Mouse (Mus musculus) small intestine, adult 2 months (tissue): Measurements from ENCODE around the gene Tnk1. TPM values are rescaled to one million over a fixed set of nuclear protein-coding genes. Genes with fewer than 3 reads are reported as not detected.
"Not testable (repeated sequence)": the region's sequence is repeated elsewhere in the genome, so short reads cannot be mapped to it uniquely, and the experiment has no call there.

Experiments
- H3K27ac ChIP-seq: fragments of 200-500 bp; 2 replicates; pipeline ENCODE4 v1.5.1; 2012; ENCODE audit warnings: low read depth, low read length, control low read depth, inconsistent platforms; ENCODE audit not compliant: insufficient read depth
- H3K27me3 ChIP-seq: fragments of 200-500 bp; 2 replicates; pipeline ENCODE4 v1.6.1; 2012; ENCODE audit warnings: mild to moderate bottlenecking, moderate library complexity, low read length, inconsistent platforms; ENCODE audit not compliant: control insufficient read depth, insufficient read depth
- H3K36me3 ChIP-seq: fragments of 200-500 bp; 2 replicates; pipeline ENCODE4 v1.6.1; 2012; ENCODE audit warnings: mild to moderate bottlenecking, low read length, control low read depth, inconsistent platforms; ENCODE audit not compliant: control insufficient read depth, insufficient read depth
- H3K4me1 ChIP-seq: fragments of 200-500 bp; 2 replicates; pipeline ENCODE4 v1.6.1; 2012; ENCODE audit warnings: low read length, inconsistent platforms, mixed read lengths; ENCODE audit not compliant: control insufficient read depth, insufficient read depth, insufficient read length
- H3K4me3 ChIP-seq: fragments of 200-500 bp; 2 replicates; pipeline ENCODE4 v1.5.1; 2012; ENCODE audit warnings: low read depth, mild to moderate bottlenecking, control low read depth, inconsistent platforms, low read length, moderate library complexity
- CTCF ChIP-seq: fragments of 200-500 bp; IDR thresholded peaks from 2 replicates; pipeline ENCODE4 v1.5.1; 2012; ENCODE audit warnings: low read depth, mild to moderate bottlenecking, control low read depth, inconsistent platforms, low read length, moderate library complexity, mixed read lengths; ENCODE audit not compliant: insufficient replicate concordance, insufficient read length; ENCODE audit errors: extremely low read depth
- POLR2A ChIP-seq: fragments of 200-500 bp; IDR thresholded peaks from 2 replicates; pipeline ENCODE4 v1.6.1; 2012; ENCODE audit warnings: low read depth, mild to moderate bottlenecking, control low read depth, inconsistent platforms, low read length, moderate library complexity
- WGBS: fragments of 180-500 bp; shearing (Covaris S2); methylation state at CpG from one replicate; pipeline ENCODE4 v1.1.7; 2018; 5-methylcytosine and 5-hydroxymethylcytosine counted together
- polyA plus RNA-seq: library from polyadenylated mRNA; depleted of rRNA; stranded (reverse); fragments of >200 nt; gene quantifications from 2 replicates; pipeline ENCODE4 v1.2.3, GENCODE M21; 2012

The Tnk1 gene
- polyA plus RNA-seq, 1 experiment: 46.3 TPM

DNA sequence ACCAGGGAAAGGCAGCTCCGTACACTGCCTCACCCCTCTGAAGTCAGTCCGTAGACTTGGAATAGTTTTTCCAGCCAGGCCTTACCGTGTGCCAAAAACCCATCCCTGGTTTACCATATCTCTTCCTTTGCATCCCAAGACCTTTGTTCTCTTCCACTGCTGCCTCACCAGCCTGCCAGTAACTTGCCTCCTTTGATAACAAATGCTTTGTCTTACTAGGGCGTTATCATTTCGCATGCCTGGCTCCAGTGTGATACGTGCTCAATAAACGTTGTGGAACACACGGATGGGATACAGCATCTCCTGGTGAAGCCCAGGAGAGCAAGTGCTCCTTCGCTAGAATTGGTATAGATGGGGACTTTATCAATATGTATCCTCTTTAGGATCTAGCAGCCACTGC lies 8.8 kb upstream of the Tnk1 start:
- Histone ChIP-seq H3K27ac (no peak overlapping the region), H3K4me3 (no peak overlapping the region), H3K36me3 (no peaks in the 10 kb centered on the region), H3K27me3 (no peaks in the 10 kb centered on the region; the same call in 1 of the 2 replicates), H3K4me1 (peaks cover 4% of the 10 kb centered on the region)
- no peak for TF ChIP-seq POLR2A
- no peak for TF ChIP-seq CTCF
- WGBS: 28% methylated on average over 9 of the region's 9 CpGs

DNA sequence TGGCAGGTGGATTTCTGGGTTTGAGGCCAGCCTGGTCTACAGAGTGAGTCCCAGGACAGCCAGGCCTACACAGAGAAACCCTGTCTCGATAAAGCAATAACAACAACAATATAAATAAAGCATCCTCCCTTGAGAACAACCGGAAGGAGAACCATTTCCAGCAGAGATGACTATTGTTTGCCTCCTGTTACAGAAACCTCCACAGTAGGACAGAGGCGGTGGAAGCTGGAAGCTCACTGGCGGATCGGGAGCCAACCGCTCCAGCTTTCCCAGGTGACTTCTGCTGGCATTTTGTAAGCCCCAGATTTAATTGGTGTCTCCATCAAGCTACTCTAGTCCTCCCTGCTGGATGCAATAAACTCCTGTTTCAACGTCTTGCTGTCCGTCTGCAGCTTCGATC lies 7.0 kb upstream of the Tnk1 start:
- H3K36me3 ChIP-seq: no peaks in the 10 kb centered on the region
- peaks cover 4% of the 10 kb centered on the region for H3K4me1 ChIP-seq
- no peak overlapping the region for H3K4me3 ChIP-seq
- H3K27me3 ChIP-seq: no peaks in the 10 kb centered on the region; the same call in 1 of the 2 replicates
- WGBS: 90% methylated on average over 9 of the region's 9 CpGs
- H3K27ac ChIP-seq: no peak overlapping the region
- TF ChIP-seq CTCF (no peak), POLR2A (no peak)

DNA sequence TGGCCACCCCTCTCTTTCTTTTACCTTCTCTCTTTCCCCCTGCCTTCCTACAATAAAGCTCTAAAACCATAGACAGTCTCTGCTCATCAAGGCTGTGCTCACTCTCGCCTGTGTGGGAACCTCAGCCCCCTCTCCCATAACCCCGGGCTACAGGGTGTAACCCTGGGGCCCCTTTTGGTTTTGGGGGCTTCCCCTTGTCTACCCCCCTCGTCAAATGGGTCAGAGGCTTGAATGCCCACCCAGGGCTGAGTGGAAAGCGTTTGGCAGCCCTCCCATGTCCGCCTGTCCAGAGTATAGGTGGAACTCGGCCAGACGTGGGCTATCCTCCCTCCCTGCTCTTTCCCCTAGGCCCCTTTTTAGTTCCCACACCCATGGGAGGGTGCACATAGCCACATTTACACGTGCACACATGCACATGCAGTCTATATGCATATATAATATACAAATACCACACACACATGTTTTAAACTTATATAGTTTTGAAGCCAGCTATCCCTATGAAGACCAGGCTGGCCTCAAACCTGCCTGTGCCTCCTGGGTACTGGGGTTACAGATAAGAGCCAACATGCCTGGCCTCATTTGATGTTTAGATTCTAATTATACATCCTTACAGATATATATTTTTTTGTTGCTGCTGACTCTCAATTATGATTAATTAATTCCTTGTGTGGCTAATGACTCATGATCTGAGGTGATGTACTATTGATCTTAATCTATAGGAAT lies 5.8 kb upstream of the Tnk1 start:
- H3K27ac ChIP-seq: no peak overlapping the region
- WGBS: 47% methylated on average over 8 of the region's 8 CpGs
- H3K27me3 ChIP-seq: no peaks in the 10 kb centered on the region; the same call in 1 of the 2 replicates
- no peak overlapping the region for H3K4me3 ChIP-seq
- H3K4me1 ChIP-seq: peaks cover 2% of the 10 kb centered on the region; the same call in 1 of the 2 replicates
- H3K36me3 ChIP-seq: no peaks in the 10 kb centered on the region
- TF ChIP-seq POLR2A (no peak), CTCF (no peak)

DNA sequence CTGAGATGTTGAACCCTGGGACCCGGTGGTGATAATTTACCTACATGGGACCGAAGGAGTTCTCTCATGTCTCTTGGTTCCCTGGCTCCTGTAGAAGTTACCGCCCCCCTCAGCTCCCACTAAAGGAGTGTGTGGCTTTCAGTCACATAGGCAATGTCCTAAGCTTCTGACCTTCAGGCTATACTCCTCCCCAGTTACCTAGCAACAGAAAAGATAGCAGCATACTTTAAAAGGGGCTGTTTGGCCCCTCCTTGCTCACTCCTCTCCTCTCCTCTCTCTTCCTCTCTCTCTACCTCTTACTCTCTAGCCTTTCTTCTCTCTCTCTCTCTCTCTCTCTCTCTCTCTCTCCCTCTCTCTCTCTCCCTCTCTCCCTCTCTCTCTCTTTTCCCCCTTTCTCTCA lies 5.2 kb upstream of the Tnk1 start:
- not testable (repeated sequence) for H3K27me3 ChIP-seq, H3K27ac ChIP-seq, H3K4me3 ChIP-seq, H3K4me1 ChIP-seq, H3K36me3 ChIP-seq
- 66% methylated on average over 3 of the region's 3 CpGs for WGBS

DNA sequence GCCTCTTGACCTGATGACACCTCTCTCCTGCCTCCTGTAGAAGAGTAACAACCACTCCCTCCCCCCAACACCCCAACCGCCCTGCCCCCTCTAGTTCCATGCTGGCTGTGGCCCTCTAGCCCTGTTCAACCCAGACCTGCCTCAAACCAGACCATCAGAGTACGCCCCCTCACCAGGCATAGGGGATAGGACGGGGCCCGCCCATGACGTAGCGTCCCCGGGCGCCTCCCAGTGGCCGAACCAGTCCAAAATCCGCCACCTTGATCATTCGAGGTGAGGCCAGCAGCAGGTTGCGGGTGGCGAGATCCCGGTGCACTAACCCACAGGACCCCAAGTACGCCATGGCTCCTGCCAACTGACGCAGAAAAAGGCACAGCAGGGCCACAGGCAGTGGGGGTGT lies 3.2 kb downstream of the Tnk1 start:
- Histone ChIP-seq H3K4me1 (peaks cover 11% of the 10 kb centered on the region), H3K27ac (no peak overlapping the region), H3K4me3 (no peak overlapping the region), H3K36me3 (peaks cover 41% of the 10 kb centered on the region), H3K27me3 (no peaks in the 10 kb centered on the region)
- TF ChIP-seq POLR2A (no peak), CTCF (no peak)
- WGBS: 70% methylated on average over 16 of the region's 16 CpGs

DNA sequence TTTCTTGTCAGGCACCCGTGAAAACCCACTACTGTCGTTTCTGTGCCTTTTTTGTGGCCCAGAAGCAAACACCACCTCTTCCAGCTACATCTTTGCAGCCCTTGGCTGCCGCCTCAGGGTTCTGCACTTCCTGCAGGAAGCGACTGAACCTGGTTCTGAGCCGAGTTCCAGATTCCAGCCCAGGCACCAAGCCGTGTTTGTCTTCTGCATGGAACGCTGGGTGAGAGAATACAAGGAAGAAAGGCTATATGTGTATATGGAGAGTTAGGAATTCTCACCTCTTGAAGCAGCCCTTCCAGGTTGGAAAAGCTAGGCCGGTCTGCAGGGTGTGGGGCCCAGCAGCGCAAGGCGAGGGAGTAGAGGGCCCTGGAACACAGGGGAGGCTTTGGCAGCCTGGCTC lies 3.9 kb downstream of the Tnk1 start:
- Histone ChIP-seq H3K36me3 (peaks cover 47% of the 10 kb centered on the region), H3K27me3 (no peaks in the 10 kb centered on the region), H3K4me1 (peaks cover 11% of the 10 kb centered on the region), H3K4me3 (no peak overlapping the region), H3K27ac (no peak overlapping the region)
- TF ChIP-seq POLR2A (no peak), CTCF (no peak)
- WGBS: 78% methylated on average over 10 of the region's 10 CpGs

DNA sequence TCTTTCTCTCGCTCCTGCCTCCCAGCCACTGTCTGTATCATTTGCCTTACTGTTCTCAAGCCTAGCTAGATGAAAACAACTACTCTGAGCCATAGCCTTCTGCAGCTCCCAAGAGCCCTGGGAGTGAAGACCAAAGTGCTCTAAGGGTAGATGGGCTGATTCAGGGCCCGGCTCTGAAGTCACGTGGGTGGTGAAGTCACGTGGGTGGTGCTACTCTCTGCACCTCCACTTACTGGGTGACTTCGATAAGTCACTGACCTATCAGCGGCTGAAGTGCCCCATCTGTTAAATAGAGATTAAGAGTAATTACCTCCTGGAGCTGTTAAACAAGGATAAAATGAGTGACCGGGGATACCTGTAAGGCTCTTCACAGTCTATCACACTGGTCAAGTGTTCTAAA lies 4.5 kb downstream of the Tnk1 start:
- H3K4me1 ChIP-seq: peaks cover 8% of the 10 kb centered on the region
- WGBS: 38% methylated on average over 7 of the region's 7 CpGs
- H3K27ac ChIP-seq: no peak overlapping the region
- peaks cover 48% of the 10 kb centered on the region for H3K36me3 ChIP-seq
- H3K27me3 ChIP-seq: no peaks in the 10 kb centered on the region
- H3K4me3 ChIP-seq: no peak overlapping the region
- TF ChIP-seq CTCF: no peak
- TF ChIP-seq POLR2A: no peak

DNA sequence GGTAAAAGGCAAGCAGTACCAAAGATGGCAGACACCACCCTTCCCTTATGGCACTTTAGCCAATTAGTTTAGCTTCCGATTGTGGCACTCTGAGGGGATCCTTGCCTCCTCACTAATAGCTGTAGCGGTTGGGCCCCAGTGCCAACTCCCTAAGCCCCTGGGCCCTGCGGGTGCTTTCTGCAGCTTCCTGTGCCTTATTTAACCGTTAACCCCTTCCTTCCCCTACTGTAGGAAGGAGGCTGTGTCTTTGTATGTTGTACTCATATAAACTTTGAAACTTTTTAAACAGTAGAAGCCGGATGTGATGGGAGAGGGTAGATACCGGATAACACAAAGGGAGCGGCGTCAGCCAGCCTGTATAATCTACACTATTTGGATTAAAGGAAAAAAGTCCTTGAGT lies 7.8 kb downstream of the Tnk1 start:
- peaks cover 14% of the 10 kb centered on the region for H3K4me1 ChIP-seq
- no peak for TF ChIP-seq POLR2A
- no peak for TF ChIP-seq CTCF
- H3K36me3 ChIP-seq: peaks cover 46% of the 10 kb centered on the region
- H3K4me3 ChIP-seq: no peak overlapping the region
- no peaks in the 10 kb centered on the region for H3K27me3 ChIP-seq
- WGBS: 74% methylated on average over 8 of the region's 8 CpGs
- no peak overlapping the region for H3K27ac ChIP-seq
